Mouse (Mus musculus): Measurements from ENCODE around the gene Cldn3. TPM values are rescaled to one million over a fixed set of nuclear protein-coding genes. Genes with fewer than 3 reads are reported as not detected.
A peak's percentile ranks its signal among the peaks of the same experiment; 100 is the strongest.
"Not testable (repeated sequence)": the region's sequence is repeated elsewhere in the genome, so short reads cannot be mapped to it uniquely, and the experiment has no call there.

Gene Cldn3
- total RNA-seq, 2 experiments from 2014 or later: 0.49 to 0.52 TPM

- intact Hi-C loops (cut with DNase I): loop anchor here (1.0 kb wide), 1 partner anchor 57 kb away; no protein-coding TSS in a partner anchor
- not testable (repeated sequence) for DNase-seq (ENCODE audit: low spot score in 2 of 2)
These were observed 21.4 kb upstream of the Cldn3 start for GRCm38 (mm10) chr5:134964655-134965054.

GRCm38 (mm10) chr5:134965473-134965851 is 20.6 kb upstream of the Cldn3 start:
- intact Hi-C loops (cut with DNase I): loop anchor here (1.0 kb wide), 1 partner anchor 58 kb away; no protein-coding TSS in a partner anchor

GRCm38 (mm10) chr5:134965852-134966821 is 19.9 kb upstream of the Cldn3 start:
- intact Hi-C loops (cut with DNase I): loop anchor here (1.0 kb wide), 1 partner anchor 59 kb away; no protein-coding TSS in a partner anchor
- DNase-seq (ENCODE audit: low spot score in 2 of 2): peak in 1 of 2 experiments; percentile 18

More at GRCm38 (mm10) chr5:134965473-134965851, 20.6 kb upstream of the Cldn3 start:
- peak; percentile 48 to 69 for DNase-seq (ENCODE audit: low spot score in 2 of 2)

- intact Hi-C loops (cut with DNase I): no loop called here
- no peak for DNase-seq (ENCODE audit: low spot score in 2 of 2)
These were observed 18.7 kb upstream of the Cldn3 start for GRCm38 (mm10) chr5:134967164-134967944.

- no peak for DNase-seq (ENCODE audit: low spot score in 2 of 2)
- intact Hi-C loops (cut with DNase I): no loop called here
These were observed 15.3 kb upstream of the Cldn3 start for GRCm38 (mm10) chr5:134970671-134971070.

- no peak for DNase-seq (ENCODE audit: low spot score in 2 of 2)
- intact Hi-C loops (cut with DNase I): no loop called here
These were observed 12.9 kb upstream of the Cldn3 start for GRCm38 (mm10) chr5:134973081-134973480.

- intact Hi-C loops (cut with DNase I): no loop called here
- DNase-seq (ENCODE audit: low spot score in 2 of 2): no peak
These were observed 12.5 kb upstream of the Cldn3 start for GRCm38 (mm10) chr5:134973526-134973925.

- intact Hi-C loops (cut with DNase I): no loop called here
- no peak for DNase-seq (ENCODE audit: low spot score in 2 of 2)
These were observed 11.7 kb upstream of the Cldn3 start for GRCm38 (mm10) chr5:134974294-134974693.

- intact Hi-C loops (cut with DNase I): no loop called here
- DNase-seq (ENCODE audit: low spot score in 2 of 2): no peak
These were observed 11.1 kb upstream of the Cldn3 start for GRCm38 (mm10) chr5:134974921-134975320.

- intact Hi-C loops (cut with DNase I): no loop called here
- DNase-seq (ENCODE audit: low spot score in 2 of 2): no peak
These were observed 9.8 kb upstream of the Cldn3 start for GRCm38 (mm10) chr5:134976164-134976563.

- no peak for DNase-seq (ENCODE audit: low spot score in 2 of 2)
- intact Hi-C loops (cut with DNase I): no loop called here
These were observed 9.3 kb upstream of the Cldn3 start for GRCm38 (mm10) chr5:134976577-134977250.

GRCm38 (mm10) chr5:134977837-134978236 is 8.2 kb upstream of the Cldn3 start:
- intact Hi-C loops (cut with DNase I): no loop called here
- no peak for DNase-seq (ENCODE audit: low spot score in 2 of 2)

GRCm38 (mm10) chr5:134981149-134981548 is 4.9 kb upstream of the Cldn3 start:
- intact Hi-C loops (cut with DNase I): no loop called here
- DNase-seq (ENCODE audit: low spot score in 2 of 2): no peak

GRCm38 (mm10) chr5:134983111-134983510 is 2.9 kb upstream of the Cldn3 start:
- intact Hi-C loops (cut with DNase I): no loop called here
- DNase-seq (ENCODE audit: low spot score in 2 of 2): no peak

GRCm38 (mm10) chr5:134983771-134984170 is 2.2 kb upstream of the Cldn3 start:
- intact Hi-C loops (cut with DNase I): no loop called here
- no peak for DNase-seq (ENCODE audit: low spot score in 2 of 2)

GRCm38 (mm10) chr5:134986298-134987268 is 569 bp downstream of the Cldn3 start:
- intact Hi-C loops (cut with DNase I): no loop called here
- no peak for DNase-seq (ENCODE audit: low spot score in 2 of 2)

GRCm38 (mm10) chr5:134989166-134989565 is 3.2 kb downstream of the Cldn3 start:
- intact Hi-C loops (cut with DNase I): no loop called here
- DNase-seq (ENCODE audit: low spot score in 2 of 2): no peak

GRCm38 (mm10) chr5:134989741-134990140 is 3.7 kb downstream of the Cldn3 start:
- intact Hi-C loops (cut with DNase I): no loop called here
- no peak for DNase-seq (ENCODE audit: low spot score in 2 of 2)

- intact Hi-C loops (cut with DNase I): no loop called here
- DNase-seq (ENCODE audit: low spot score in 2 of 2): no peak
These were observed 6.6 kb downstream of the Cldn3 start for GRCm38 (mm10) chr5:134992566-134992965.

Measured in left cerebral cortex, postnatal 36 days (tissue).